In the genomic region with DNA sequence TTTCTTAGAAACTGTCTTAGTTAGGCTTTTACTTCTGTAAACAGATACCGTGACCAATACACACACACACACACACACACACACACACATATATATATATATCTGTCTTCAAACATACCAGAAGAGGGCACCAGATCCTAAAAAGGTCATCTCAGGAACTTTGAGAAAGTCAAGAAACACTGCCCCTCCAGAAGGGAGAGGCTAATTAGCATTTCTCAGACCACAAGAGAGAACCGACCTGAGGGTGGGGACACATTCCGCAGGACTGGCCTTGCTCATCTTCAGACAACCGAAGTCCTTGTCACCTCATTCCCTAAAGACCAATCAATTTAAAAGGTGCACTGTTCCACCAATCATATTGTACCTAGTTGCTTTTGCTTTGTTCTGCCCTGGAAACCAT, we compare ENCODE assay signal across 30 mouse cellular contexts. TPM values are rescaled to one million over a fixed set of nuclear protein-coding genes. Genes with fewer than 3 reads are reported as not detected.
DNase-seq lines count a peak whose midpoint lies in the region; ATAC-seq and TF ChIP-seq lines count a peak whose summit lies in the region.
"Had no signal": no experiment of that assay in that cellular context is flagged by ENCODE, and none has a peak within 500 bp of the region (broad histone marks: within the 10 kb centered on the region; RNA-seq: fewer than 3 reads in every experiment).

No protein-coding gene starts in this region.

- no peak overlapping the region for H3K27ac ChIP-seq in lung, embryonic 14.5 days (ENCODE audit: low read depth)
- peak overlapping the region; percentile 94 for H3K27ac ChIP-seq in ES-E14 (ENCODE audit: insufficient read depth, low read depth, low read length, poor library complexity, severe bottlenecking)
- H3K27ac ChIP-seq in forebrain, embryonic 11.5 days (ENCODE audit: low read depth, low read length): no peak overlapping the region
- H3K27ac ChIP-seq: embryonic facial prominence, embryonic 10.5 days; embryonic facial prominence, embryonic 15.5 days; forebrain, embryonic 13.5 days; intestine, embryonic 15.5 days; kidney, postnatal 0 days; liver, embryonic 12.5 days; neural tube, embryonic 15.5 days had no signal

- H3K36me3 ChIP-seq in lung, embryonic 14.5 days (ENCODE audit: insufficient read depth): no peaks in the 10 kb centered on the region
- H3K36me3 ChIP-seq in ES-E14 (ENCODE audit: control insufficient read depth, insufficient read depth, low read length, poor library complexity, severe bottlenecking): no peaks in the 10 kb centered on the region
- no peaks in the 10 kb centered on the region for H3K36me3 ChIP-seq in forebrain, embryonic 11.5 days (ENCODE audit: control insufficient read depth, insufficient read depth, low read length)
- H3K36me3 ChIP-seq: embryonic facial prominence, embryonic 10.5 days; embryonic facial prominence, embryonic 15.5 days; G1E; intestine, embryonic 15.5 days; liver, embryonic 12.5 days; neural tube, embryonic 15.5 days had no signal

- ATAC-seq in lung, embryonic 14.5 days (ENCODE audit: insufficient read depth): no peak
- ATAC-seq in forebrain, embryonic 11.5 days (replicated peaks; ENCODE audit: low FRiP score): no peak
- ATAC-seq: forebrain, embryonic 13.5 days; hindbrain, embryonic 16.5 days; intestine, embryonic 15.5 days; liver, embryonic 12.5 days; liver, postnatal 0 days had no signal

- in situ Hi-C loops in ES-E14 (cut with MboI; ENCODE audit: low sequenced_read_pairs in 2 of 2, unreplicated experiment in 2 of 2): no loop called here

- no peak for TF ChIP-seq CTCF in lung, embryonic 14.5 days (IDR thresholded peaks at IDR 0.05; ENCODE audit: low read depth)

- H3K9me3 ChIP-seq in lung, embryonic 14.5 days (ENCODE audit: low read depth, low read length): no peaks in the 10 kb centered on the region
- no peaks in the 10 kb centered on the region for H3K9me3 ChIP-seq in ES-E14 (ENCODE audit: control insufficient read depth, insufficient read depth, low read depth, low read length)
- no peaks in the 10 kb centered on the region for H3K9me3 ChIP-seq in forebrain, embryonic 11.5 days (ENCODE audit: control insufficient read depth, low read length)
- H3K9me3 ChIP-seq: embryonic facial prominence, embryonic 10.5 days; embryonic facial prominence, embryonic 15.5 days; G1E; intestine, embryonic 15.5 days; liver, embryonic 12.5 days; neural tube, embryonic 15.5 days had no signal

- WGBS in lung, embryonic 14.5 days: 87% methylated on average over 4 of the region's 4 CpGs
- WGBS in forebrain, embryonic 11.5 days: 95% methylated on average over 4 of the region's 4 CpGs

- H3K4me3 ChIP-seq in lung, embryonic 14.5 days (ENCODE audit: low read depth, low read length): no peak overlapping the region
- no peak overlapping the region for H3K4me3 ChIP-seq in ES-E14 (ENCODE audit: insufficient read depth in 1 of 2, low read depth in 1 of 2, low read length in 2 of 2, poor library complexity in 1 of 2, severe bottlenecking in 1 of 2)
- no peak overlapping the region for H3K4me3 ChIP-seq in forebrain, embryonic 11.5 days (ENCODE audit: low read depth, low read length)
- H3K4me3 ChIP-seq: embryonic facial prominence, embryonic 10.5 days; embryonic facial prominence, embryonic 15.5 days; forebrain, embryonic 13.5 days; intestine, embryonic 15.5 days; liver, embryonic 12.5 days; neural tube, embryonic 15.5 days had no signal

- H3K4me1 ChIP-seq in lung, embryonic 14.5 days (ENCODE audit: insufficient read depth): no peaks in the 10 kb centered on the region
- H3K4me1 ChIP-seq in ES-E14 (ENCODE audit: control insufficient read depth in 2 of 2, insufficient read depth in 2 of 2, low read length in 2 of 2, poor library complexity in 1 of 2): peaks cover 6 to 10% of the 10 kb centered on the region in 2 experiments; a peak in 2 of 4 replicates
- H3K4me1 ChIP-seq in forebrain, embryonic 11.5 days (replicated peaks; ENCODE audit: control insufficient read depth, insufficient read depth, low read length): no peaks in the 10 kb centered on the region
- H3K4me1 ChIP-seq: embryonic facial prominence, embryonic 10.5 days; embryonic facial prominence, embryonic 15.5 days; forebrain, embryonic 13.5 days; intestine, embryonic 15.5 days; liver, embryonic 12.5 days; neural tube, embryonic 15.5 days had no signal

- H3K27me3 ChIP-seq in lung, embryonic 14.5 days (ENCODE audit: insufficient read depth, low read length): no peaks in the 10 kb centered on the region
- H3K27me3 ChIP-seq in forebrain, embryonic 11.5 days (ENCODE audit: control insufficient read depth, insufficient read depth, low read length): no peaks in the 10 kb centered on the region
- H3K27me3 ChIP-seq: embryonic facial prominence, embryonic 15.5 days; forebrain, embryonic 13.5 days; intestine, embryonic 15.5 days; neural tube, embryonic 15.5 days had no signal

- intact Hi-C loops in left cerebral cortex, postnatal 14 days (cut with DNase I): loop anchor here (5.0 kb wide), 1 partner anchor 41 kb away; no protein-coding TSS in a partner anchor

- H3K4me2 ChIP-seq in lung, embryonic 14.5 days: no peak overlapping the region
- no peak overlapping the region for H3K4me2 ChIP-seq in forebrain, embryonic 11.5 days (ENCODE audit: low read depth, low read length, severe bottlenecking)
- H3K4me2 ChIP-seq: embryonic facial prominence, embryonic 15.5 days; forebrain, embryonic 13.5 days; intestine, embryonic 15.5 days; liver, embryonic 12.5 days; neural tube, embryonic 15.5 days had no signal

- no peak overlapping the region for H3K9ac ChIP-seq in lung, embryonic 14.5 days
- H3K9ac ChIP-seq in ES-E14 (ENCODE audit: insufficient read depth, low read depth, low read length, poor library complexity, severe bottlenecking): no peak overlapping the region
- no peak overlapping the region for H3K9ac ChIP-seq in forebrain, embryonic 11.5 days (ENCODE audit: low read length)
- H3K9ac ChIP-seq: embryonic facial prominence, embryonic 15.5 days; forebrain, embryonic 13.5 days; intestine, embryonic 15.5 days; liver, embryonic 12.5 days; liver, postnatal 0 days; neural tube, embryonic 15.5 days had no signal

- peak; percentile 4 for DNase-seq in lung, embryonic 14.5 days
- DNase-seq in lung, adult 18-20 months: no peak
- peak; percentile 71 for DNase-seq in ES-E14 (ENCODE audit: low read depth, low spot score)
- DNase-seq in induced T-regulatory cell, adult 2 months (ENCODE audit: low read depth): peak; percentile 6
- no peak for DNase-seq in forebrain, embryonic 11.5 days (ENCODE audit: low spot score)
- DNase-seq in left cerebral cortex, postnatal 14 days (ENCODE audit: low spot score in 2 of 2): no peak
- DNase-seq in natural killer cell, adult 2 months (ENCODE audit: low spot score in 2 of 2): no peak
- DNase-seq: adrenal gland, adult 8-10 months; cerebellum, adult 8-10 months; cerebellum, postnatal 25 days; gastrocnemius, postnatal 10 days; heart, postnatal 14 days; kidney, adult 2 months; left cerebral cortex, postnatal 4 days; liver, postnatal 0 days; lung, postnatal 10 days; midbrain, embryonic 14.5 days; retina, postnatal 1 day; right cerebral cortex, postnatal 14 days; thymus, adult 2 months; thymus, postnatal 4 days had no signal

TF ChIP-seq in ES-E14, 5 proteins besides CTCF, POLR2A, EP300 and RAD21:
- TF ChIP-seq CHD2 (IDR thresholded peaks at IDR 0.05; ENCODE audit: low read depth, low read length) (no peak), ZC3H11A (IDR thresholded peaks at IDR 0.05; ENCODE audit: borderline replicate concordance, low read depth, low read length) (no peak), MAFK (IDR thresholded peaks at IDR 0.05; ENCODE audit: insufficient read depth, low read depth, low read length) (no peak), HCFC1 (IDR thresholded peaks at IDR 0.05; ENCODE audit: borderline replicate concordance, insufficient read depth, low read length) (no peak), ZNF384 (IDR thresholded peaks at IDR 0.05; ENCODE audit: low read depth, low read length) (no peak)

RNA-seq across cellular contexts. Expression of gene Tyro3, which starts 46.0 kb away (rescaled TPM):
- polyA plus RNA-seq in lung, embryonic 14.5 days (2014; fragmentation: Nextera tagmentation; extraction: Ambion mirVana): 19.0 and 21.9 TPM in 2 replicates
- 66.2 and 127 TPM in 2 replicates for total RNA-seq in ES-E14 (2012; rRNA removed)
- 27.7 and 29.8 TPM in 2 replicates for polyA plus RNA-seq in forebrain, embryonic 11.5 days (2014; fragmentation: Nextera tagmentation; extraction: Ambion mirVana)
- total RNA-seq in left cerebral cortex, postnatal 14 days (2021): 100 to 1,000 TPM; 117 to 119 TPM

RNA-seq across cellular contexts. Expression of gene Mga, which starts 53.5 kb away (rescaled TPM):
- polyA plus RNA-seq in lung, embryonic 14.5 days (2014; fragmentation: Nextera tagmentation; extraction: Ambion mirVana): 36.6 and 38.6 TPM in 2 replicates
- 142 and 173 TPM in 2 replicates for total RNA-seq in ES-E14 (2012; rRNA removed)
- polyA plus RNA-seq in forebrain, embryonic 11.5 days (2014; fragmentation: Nextera tagmentation; extraction: Ambion mirVana): 34.3 and 43.3 TPM in 2 replicates
- total RNA-seq in left cerebral cortex, postnatal 14 days (2021): 10 to 100 TPM; 57.9 to 65.6 TPM

RNA-seq across cellular contexts. Expression of gene Rpap1, which starts 56.2 kb away (rescaled TPM):
- polyA plus RNA-seq in lung, embryonic 14.5 days (2014; fragmentation: Nextera tagmentation; extraction: Ambion mirVana): 30.7 and 34.2 TPM in 2 replicates
- 46.6 and 81.9 TPM in 2 replicates for total RNA-seq in ES-E14 (2012; rRNA removed)
- 38.1 and 40.3 TPM in 2 replicates for polyA plus RNA-seq in forebrain, embryonic 11.5 days (2014; fragmentation: Nextera tagmentation; extraction: Ambion mirVana)
- 10 to 100 TPM; 17.5 to 18.8 TPM for total RNA-seq in left cerebral cortex, postnatal 14 days (2021)

Comparison
In these comparisons a context has a peak if more than half of its experiments do, and no peak if none do; other contexts are left out.
1. DNase-seq: peak in lung, embryonic 14.5 days (single experiment), ES-E14 (single experiment) and induced T-regulatory cell, adult 2 months (single experiment); none in lung, adult 18-20 months (0 of 2), forebrain, embryonic 11.5 days (single experiment), left cerebral cortex, postnatal 14 days (0 of 2) and natural killer cell, adult 2 months (0 of 2).